Mouse (Mus musculus) lung, embryonic 16.5 days (tissue): ENCODE measurements around the gene Syt9. TPM values are rescaled to one million over a fixed set of nuclear protein-coding genes. Genes with fewer than 3 reads are reported as not detected.

ENCODE experiments used
- ATAC-seq: fragments of 200-750 bp; cut with Nextera tagmentation; 2 replicates; pipeline ENCODE4 v1.8.0; 2017; ENCODE audit warnings: low read depth, mild to moderate bottlenecking, moderate library complexity
- H3K27ac ChIP-seq: fragments of 300-500 bp; sonication (generic); 2 replicates; pipeline ENCODE4 v1.5.1; 2014; ENCODE audit warnings: mild to moderate bottlenecking, control low read depth, low read length
- H3K27me3 ChIP-seq: fragments of 300-500 bp; sonication (generic); 2 replicates; pipeline ENCODE4 v1.6.1; 2014; ENCODE audit warnings: low read depth, low read length, mixed read lengths; ENCODE audit not compliant: control insufficient read depth, insufficient read depth
- H3K36me3 ChIP-seq: fragments of 300-500 bp; sonication (generic); 2 replicates; pipeline ENCODE4 v1.6.1; 2014; ENCODE audit warnings: low read length; ENCODE audit not compliant: control insufficient read depth, insufficient read depth
- H3K4me1 ChIP-seq: fragments of 300-500 bp; sonication (generic); replicated peaks from 2 replicates; pipeline ENCODE4 v1.6.1; 2014; ENCODE audit warnings: low read length, mixed read lengths; ENCODE audit not compliant: control insufficient read depth, insufficient read depth
- H3K4me2 ChIP-seq: fragments of 300-500 bp; sonication (generic); 2 replicates; pipeline ENCODE4 v1.6.1; 2014; ENCODE audit warnings: low read depth, low read length, control low read depth
- H3K4me3 ChIP-seq: fragments of 300-500 bp; sonication (generic); 2 replicates; pipeline ENCODE4 v1.5.1; 2014; ENCODE audit warnings: mild to moderate bottlenecking, low read length, control low read depth
- H3K9ac ChIP-seq: fragments of 300-500 bp; sonication (generic); 2 replicates; pipeline ENCODE4 v1.6.1; 2014; ENCODE audit warnings: low read length, control low read depth
- H3K9me3 ChIP-seq: fragments of 300-500 bp; sonication (generic); 2 replicates; pipeline ENCODE4 v1.6.1; 2016; ENCODE audit warnings: low read length; ENCODE audit not compliant: control insufficient read depth
- WGBS: fragments of 180-500 bp; shearing (Covaris S2); extraction: QIAGEN DNeasy Blood & Tissue Kit; methylation state at CpG from one replicate; pipeline ENCODE4 v1.1.7; 2014; 5-methylcytosine and 5-hydroxymethylcytosine counted together
- polyA plus RNA-seq: library from polyadenylated mRNA; unstranded; fragments of >200 nt; fragmentation: Nextera tagmentation; extraction: Ambion mirVana; gene quantifications from 2 replicates; pipeline ENCODE4 v1.2.1, GENCODE M21; 2015

Gene Syt9
- polyA plus RNA-seq, result 1.4 and 1.6 TPM in 2 replicates

DNA sequence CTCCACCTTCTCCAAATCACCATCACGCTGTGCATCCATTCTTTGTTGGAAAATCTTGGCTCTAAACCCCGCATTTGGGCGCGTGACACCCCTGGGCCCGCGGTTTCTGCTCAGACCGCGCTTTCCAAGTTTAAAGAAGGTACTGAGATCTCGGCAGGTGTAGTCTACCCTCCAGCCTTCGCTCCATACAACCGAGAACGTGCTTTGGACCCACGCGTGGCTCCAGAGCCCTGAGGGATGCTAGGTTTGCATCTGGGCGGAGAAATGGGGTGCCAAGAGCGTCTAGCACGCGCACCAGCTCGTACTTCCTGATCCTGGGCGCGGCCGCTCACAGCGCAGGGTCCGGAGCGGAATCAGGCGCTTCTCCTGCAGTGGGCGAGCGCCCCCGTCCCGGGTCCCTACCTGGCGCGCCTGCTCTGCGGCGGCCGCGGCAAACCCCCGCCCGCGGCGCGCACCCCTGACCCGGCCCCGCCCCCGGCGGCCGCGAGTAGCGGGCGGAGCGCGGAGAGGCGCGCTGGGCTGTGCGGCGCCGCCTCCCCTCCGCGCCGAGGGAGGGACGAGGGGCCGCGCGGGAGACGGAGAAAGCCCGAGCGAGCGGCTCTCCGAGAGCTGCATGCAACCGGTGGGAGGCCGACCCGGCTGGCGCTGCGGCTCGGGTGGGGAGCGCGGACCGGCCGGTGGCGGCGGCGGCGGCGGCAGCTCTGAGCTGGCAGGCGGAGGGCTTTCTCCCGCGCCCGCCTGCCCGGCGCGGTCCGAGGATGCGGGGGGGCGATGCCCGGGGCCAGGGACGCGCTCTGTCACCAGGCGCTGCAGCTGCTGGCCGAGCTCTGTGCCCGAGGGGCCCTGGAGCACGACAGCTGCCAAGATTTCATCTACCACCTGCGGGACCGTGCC lies at the start of gene Syt9:
Gene Syt9 (plus strand): TSS at position 497 of the 894 bp plus-strand sequence.
- H3K27me3 ChIP-seq, result peaks cover 36% of the 10 kb centered on the region
- peak; percentile 93 for ATAC-seq
- 2% methylated on average over 55 of the region's 102 CpGs for WGBS

DNA sequence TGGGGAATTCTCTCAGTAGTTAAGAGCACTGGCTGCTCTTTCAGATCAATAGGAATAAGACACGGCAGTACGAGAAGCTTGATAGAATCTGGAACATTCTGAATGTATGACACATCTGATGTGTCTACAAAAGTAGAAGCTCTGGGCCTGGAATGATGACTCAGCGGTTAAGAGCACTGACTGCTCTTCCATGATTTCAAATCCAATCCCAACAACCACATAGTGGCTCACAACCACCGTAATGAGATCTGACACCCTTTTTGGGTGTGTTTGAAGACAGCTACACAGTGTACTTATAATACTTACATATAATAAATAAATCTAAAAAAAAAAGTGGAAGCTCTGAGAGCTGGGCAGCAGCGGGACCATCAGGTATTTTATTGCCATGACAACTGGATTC lies 31.5 kb upstream of the Syt9 start:
- Histone ChIP-seq H3K27ac (no peak overlapping the region), H3K4me1 (no peaks in the 10 kb centered on the region), H3K4me2 (no peak overlapping the region), H3K9me3 (peaks cover 2% of the 10 kb centered on the region; the same call in 1 of the 2 replicates), H3K36me3 (no peaks in the 10 kb centered on the region), H3K9ac (no peak overlapping the region), H3K4me3 (no peak overlapping the region), H3K27me3 (no peaks in the 10 kb centered on the region)
- WGBS, result 83% methylated on average over 5 of the region's 5 CpGs
- no peak for ATAC-seq

More for the DNA sequence above, at the start of gene Syt9:
- Histone ChIP-seq H3K4me2 (peak within 1 kb of the TSS; percentile 100), H3K27ac (no peak within 1 kb of the TSS), H3K9ac (peak within 1 kb of the TSS; percentile 63), H3K4me1 (peaks cover 6% of the 10 kb centered on the region; the same call in 1 of the 2 replicates), H3K9me3 (no peaks in the 10 kb centered on the region), H3K4me3 (peak within 1 kb of the TSS; percentile 67), H3K36me3 (no peaks in the 10 kb centered on the region)

DNA sequence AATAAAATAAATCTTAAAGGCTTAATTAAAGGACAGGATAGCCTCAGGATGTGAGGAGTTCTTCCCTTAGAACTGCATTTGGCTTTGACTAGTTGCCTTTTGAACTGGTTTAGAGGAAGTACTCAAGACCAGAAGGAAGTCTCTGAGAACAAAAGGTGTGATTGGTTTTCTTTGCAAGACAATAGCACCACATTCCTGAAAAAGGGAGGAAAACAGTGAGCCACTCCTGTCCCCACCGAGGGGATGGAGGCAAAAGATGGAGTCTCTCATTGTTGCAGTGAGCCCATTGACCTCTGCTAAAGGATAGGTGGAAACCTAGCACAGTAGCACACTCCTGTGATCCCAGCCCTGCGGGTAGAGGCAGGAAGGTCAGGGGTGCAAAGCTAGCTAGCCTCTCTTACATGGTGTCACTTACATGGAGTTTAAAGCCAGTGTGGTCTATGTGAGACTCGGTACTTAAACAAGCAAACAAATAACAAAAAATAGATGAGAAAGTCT lies 30.9 kb upstream of the Syt9 start:
- Histone ChIP-seq H3K27ac (no peak overlapping the region), H3K36me3 (no peaks in the 10 kb centered on the region), H3K4me1 (no peaks in the 10 kb centered on the region), H3K4me2 (no peak overlapping the region), H3K9me3 (peaks cover 2% of the 10 kb centered on the region; the same call in 1 of the 2 replicates), H3K9ac (no peak overlapping the region), H3K4me3 (no peak overlapping the region), H3K27me3 (no peaks in the 10 kb centered on the region)
- no peak for ATAC-seq
- WGBS, result 56% methylated on average over 3 of the region's 3 CpGs

DNA sequence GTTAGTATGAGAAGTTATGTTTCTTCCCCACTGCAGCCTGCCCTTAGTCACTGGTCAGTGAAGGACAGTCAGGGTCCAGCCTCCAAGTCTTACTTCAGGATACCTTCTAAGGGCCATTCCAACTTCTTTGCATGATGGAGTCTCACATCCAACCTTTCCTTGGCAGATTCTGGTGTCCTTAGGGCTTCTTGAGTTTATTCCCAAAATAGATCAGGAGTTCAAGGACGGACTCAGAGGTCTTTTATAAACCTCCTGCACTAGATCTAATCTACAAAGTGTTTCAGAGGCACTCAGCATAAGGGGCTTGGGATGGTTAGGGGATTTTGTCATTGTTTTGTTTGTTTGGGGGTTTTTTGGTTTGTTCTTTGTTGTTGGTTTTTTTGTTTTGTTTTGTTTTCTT lies 30.3 kb upstream of the Syt9 start:
- no peak overlapping the region for H3K4me3 ChIP-seq
- H3K9ac ChIP-seq, result no peak overlapping the region
- peaks cover 2% of the 10 kb centered on the region; the same call in 1 of the 2 replicates for H3K9me3 ChIP-seq
- H3K4me1 ChIP-seq, result no peaks in the 10 kb centered on the region
- H3K36me3 ChIP-seq, result no peaks in the 10 kb centered on the region
- no peaks in the 10 kb centered on the region for H3K27me3 ChIP-seq
- H3K27ac ChIP-seq, result no peak overlapping the region
- WGBS, result 38% methylated on average over 1 of the region's 1 CpGs
- no peak for ATAC-seq
- no peak overlapping the region for H3K4me2 ChIP-seq

DNA sequence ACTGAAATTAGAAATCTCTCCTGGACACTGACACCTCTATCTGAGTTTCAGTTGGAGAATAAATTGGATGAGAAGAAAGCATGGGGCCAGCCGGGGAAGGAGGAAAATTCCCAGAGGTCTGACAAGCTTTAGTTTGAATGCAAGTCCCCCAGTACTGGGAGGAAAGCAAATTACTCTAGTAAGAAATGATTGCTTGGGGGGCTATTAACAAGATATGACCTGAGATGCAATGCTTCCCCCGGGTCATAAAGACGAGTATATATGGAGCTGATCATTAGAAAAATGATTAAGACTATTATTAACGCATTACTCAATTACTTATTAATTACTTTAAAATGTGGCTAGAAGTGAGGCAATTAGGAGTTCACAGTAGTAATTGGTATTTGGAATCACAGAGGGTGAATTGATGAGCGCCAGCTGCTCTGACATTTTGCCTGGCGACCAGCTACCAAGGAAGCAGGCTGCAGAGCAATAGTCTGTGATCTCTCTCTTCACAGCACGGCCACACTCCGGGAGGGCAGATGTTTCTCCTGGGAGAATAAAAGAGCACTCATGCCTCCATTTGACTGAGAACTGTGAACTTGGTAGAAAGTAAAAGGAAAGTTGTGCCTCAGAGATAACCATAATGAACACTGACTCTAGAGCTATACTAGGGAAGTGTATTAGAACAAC lies 28.9 kb upstream of the Syt9 start:
- 56% methylated on average over 8 of the region's 8 CpGs for WGBS
- H3K27me3 ChIP-seq, result no peaks in the 10 kb centered on the region
- no peak overlapping the region for H3K4me2 ChIP-seq
- H3K9ac ChIP-seq, result no peak overlapping the region
- ATAC-seq, result no peak
- H3K4me1 ChIP-seq, result no peaks in the 10 kb centered on the region
- no peak overlapping the region for H3K27ac ChIP-seq
- peaks cover 2% of the 10 kb centered on the region; the same call in 1 of the 2 replicates for H3K9me3 ChIP-seq
- H3K4me3 ChIP-seq, result no peak overlapping the region
- no peaks in the 10 kb centered on the region for H3K36me3 ChIP-seq

DNA sequence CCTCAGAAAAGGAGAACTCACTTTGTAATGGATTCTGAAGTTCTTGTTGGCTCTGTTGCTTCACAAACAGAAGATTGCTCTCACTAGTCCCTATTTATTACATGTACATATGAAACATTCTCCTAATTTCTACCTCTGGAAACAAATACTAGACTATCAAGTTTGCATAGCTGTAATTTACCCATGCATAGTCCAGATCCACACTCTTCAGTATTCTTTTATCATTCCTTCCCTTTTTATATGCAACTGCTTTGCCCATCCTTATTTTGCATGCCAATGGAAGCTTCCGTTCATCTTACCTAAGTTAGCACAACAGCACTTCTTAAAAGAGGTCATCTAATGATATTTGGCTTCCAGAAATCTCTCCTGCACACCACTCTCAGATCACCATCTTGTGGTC lies 21.3 kb upstream of the Syt9 start:
- H3K4me3 ChIP-seq, result no peak overlapping the region
- no peaks in the 10 kb centered on the region for H3K9me3 ChIP-seq
- H3K27me3 ChIP-seq, result no peaks in the 10 kb centered on the region
- H3K27ac ChIP-seq, result no peak overlapping the region
- no peaks in the 10 kb centered on the region for H3K36me3 ChIP-seq
- H3K9ac ChIP-seq, result no peak overlapping the region
- no peak overlapping the region for H3K4me2 ChIP-seq
- ATAC-seq, result no peak
- no peaks in the 10 kb centered on the region for H3K4me1 ChIP-seq
- WGBS, result 86% methylated on average over 1 of the region's 1 CpGs

DNA sequence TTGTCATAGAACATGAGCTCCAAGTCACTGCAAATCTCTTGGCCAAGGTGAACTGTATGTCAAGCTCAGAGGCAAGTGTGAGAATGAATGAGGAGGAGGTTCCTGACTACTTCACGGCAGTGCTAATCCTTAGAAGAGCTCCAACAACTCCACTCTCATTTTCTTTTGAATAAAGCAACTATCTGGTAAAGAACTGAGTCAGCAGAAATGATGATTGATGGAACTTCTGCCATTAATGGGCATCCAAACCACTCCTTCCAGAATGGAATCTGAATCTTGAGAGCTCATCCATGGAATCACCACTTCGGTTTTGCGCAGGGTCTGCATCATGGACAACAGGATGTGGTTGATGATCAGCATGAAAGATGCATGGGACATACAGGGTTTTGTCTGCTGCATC lies 8.4 kb upstream of the Syt9 start:
- Histone ChIP-seq H3K9ac (no peak overlapping the region), H3K4me2 (no peak overlapping the region), H3K27ac (no peak overlapping the region), H3K36me3 (no peaks in the 10 kb centered on the region), H3K9me3 (no peaks in the 10 kb centered on the region), H3K4me3 (no peak overlapping the region), H3K27me3 (no peaks in the 10 kb centered on the region), H3K4me1 (no peaks in the 10 kb centered on the region)
- WGBS, result 90% methylated on average over 3 of the region's 3 CpGs
- no peak for ATAC-seq

DNA sequence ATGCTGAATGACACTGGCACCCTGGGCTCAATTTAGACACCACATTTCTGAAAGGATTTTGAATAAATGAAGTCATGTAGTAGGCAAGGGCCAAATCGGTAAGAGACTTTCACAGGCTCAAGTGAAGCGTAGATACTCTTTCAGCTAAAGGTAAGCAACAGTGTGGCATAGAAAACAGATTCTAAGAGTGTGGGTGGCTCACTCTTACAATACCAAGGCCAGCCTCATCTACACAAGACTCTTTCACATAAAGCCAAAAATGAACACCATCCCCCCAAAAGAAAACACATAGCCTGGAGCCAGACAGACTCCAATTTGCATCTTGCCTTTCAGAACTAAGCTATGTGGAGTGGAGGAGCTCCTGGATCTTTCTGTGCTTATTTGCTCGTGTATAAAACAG lies 7.9 kb upstream of the Syt9 start:
- Histone ChIP-seq H3K9ac (no peak overlapping the region), H3K36me3 (no peaks in the 10 kb centered on the region), H3K27ac (no peak overlapping the region), H3K4me1 (no peaks in the 10 kb centered on the region), H3K9me3 (no peaks in the 10 kb centered on the region), H3K4me2 (no peak overlapping the region), H3K4me3 (no peak overlapping the region), H3K27me3 (no peaks in the 10 kb centered on the region)
- WGBS, result 72% methylated on average over 3 of the region's 3 CpGs
- ATAC-seq, result no peak
